Mouse (Mus musculus): ENCODE results near the gene Iqck. TPM values are rescaled to one million over a fixed set of nuclear protein-coding genes. Genes with fewer than 3 reads are reported as not detected.

The Iqck gene
- total RNA-seq, 2 experiments from 2014 or later = 0.57 TPM; not detected in 1

DNA sequence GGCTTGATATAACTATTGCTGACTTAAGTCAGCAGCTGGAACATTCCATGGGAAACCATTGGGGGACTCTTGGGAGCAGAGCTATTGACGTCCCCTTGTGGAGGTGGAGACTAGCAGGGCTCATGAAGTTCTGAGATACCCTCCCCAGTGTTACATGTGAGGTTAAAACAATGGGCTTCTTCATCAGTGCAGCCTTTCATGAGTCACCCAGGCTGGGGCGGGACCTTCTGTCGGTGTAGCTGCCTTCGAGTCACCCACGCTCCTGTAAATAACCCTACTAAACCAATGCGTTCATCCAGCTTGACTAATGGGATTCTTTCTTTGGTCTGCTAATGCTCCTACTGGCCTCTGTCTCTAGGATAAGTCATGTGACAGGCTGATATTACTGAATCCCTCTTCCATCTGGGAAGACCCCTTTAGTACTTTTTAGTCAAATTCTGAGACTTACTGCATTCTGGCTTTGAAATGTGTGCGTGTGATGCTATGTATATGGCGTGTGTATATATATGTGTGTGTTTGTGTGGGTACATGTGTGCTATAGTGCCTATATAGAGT is 53.5 kb downstream of the Iqck start:
- ATAC-seq (replicated peaks; ENCODE audit: poor library complexity, severe bottlenecking) = no peak

DNA sequence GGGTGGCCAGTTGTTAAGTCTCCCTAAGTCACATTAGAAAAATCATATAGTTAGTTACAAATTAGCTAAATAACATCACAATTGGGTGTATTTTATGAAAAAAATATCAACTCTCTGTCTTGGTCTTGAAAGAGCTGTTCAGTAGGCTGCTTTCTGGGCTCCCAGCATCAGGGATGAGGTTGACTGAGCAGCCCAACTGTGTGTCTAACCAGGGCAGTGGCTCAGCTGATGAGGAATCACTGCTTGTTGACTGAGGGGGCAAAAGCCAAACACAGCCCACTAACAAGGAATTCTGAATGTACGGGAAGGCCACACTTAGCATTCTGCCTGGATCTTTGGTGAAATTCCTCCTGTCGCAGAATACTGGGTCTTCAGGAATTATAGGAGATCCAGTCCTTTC is 54.9 kb downstream of the Iqck start:
- ATAC-seq (replicated peaks; ENCODE audit: poor library complexity, severe bottlenecking) = no peak

DNA sequence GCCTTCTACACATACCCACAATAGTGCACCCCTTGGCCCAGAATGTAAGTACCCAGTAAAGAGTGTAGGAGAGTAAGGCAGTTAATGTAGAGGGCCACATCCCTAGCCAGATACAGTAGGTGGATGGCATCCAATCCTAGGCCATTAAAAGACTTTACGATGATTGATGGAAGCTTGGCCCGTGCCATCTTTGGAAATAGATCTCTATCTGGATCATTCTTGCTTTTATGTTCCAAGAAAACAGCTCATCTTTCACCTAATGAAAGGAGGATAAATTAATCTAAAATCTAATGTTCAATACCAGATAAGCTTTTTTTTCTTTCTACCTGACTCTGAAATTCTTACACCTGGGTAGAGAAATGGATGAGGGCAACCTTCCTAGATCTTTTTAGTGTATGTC is 55.6 kb downstream of the Iqck start:
- ATAC-seq (replicated peaks; ENCODE audit: poor library complexity, severe bottlenecking) = no peak

DNA sequence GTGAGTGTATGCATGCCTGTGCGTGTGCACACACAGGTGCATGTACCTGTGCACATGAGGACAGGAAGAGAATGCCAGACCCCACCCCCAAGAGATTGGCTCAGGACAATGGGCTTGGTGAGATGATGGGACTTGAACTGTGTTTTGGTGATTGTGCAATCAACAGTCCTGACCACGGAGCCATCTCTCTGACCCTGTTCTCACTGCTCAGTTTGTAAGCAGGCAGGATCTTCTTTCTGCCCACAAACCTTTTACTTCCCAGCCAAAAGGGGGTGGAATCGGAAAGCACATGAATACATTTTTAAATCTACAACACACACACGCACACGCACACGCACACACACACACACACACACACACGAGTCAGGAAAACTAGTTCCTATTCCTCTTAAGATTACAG is 56.0 kb downstream of the Iqck start:
- ATAC-seq (replicated peaks; ENCODE audit: poor library complexity, severe bottlenecking) = peak; percentile 62

DNA sequence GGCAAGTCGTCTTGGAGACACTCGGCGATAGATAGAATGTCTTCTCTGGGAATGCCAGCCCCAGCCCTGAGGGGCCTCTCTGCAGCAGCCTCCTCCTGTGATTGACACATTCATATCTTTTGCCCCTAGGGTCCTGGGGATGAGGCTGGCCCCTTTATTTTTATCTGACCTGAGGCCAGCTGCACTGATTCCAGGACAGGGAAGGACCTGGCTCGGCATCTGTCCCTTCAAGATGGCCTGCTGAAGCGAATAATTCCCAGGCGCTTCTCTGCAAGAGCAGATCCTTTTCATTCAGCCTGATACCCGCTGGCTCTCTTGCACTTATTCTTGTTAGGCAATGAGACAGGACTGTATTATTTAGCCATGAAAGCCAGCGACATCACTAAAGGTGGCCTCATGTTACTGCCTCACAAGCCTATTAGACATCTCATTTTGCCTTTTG is 56.5 kb downstream of the Iqck start:
- ATAC-seq (replicated peaks; ENCODE audit: poor library complexity, severe bottlenecking) = no peak

DNA sequence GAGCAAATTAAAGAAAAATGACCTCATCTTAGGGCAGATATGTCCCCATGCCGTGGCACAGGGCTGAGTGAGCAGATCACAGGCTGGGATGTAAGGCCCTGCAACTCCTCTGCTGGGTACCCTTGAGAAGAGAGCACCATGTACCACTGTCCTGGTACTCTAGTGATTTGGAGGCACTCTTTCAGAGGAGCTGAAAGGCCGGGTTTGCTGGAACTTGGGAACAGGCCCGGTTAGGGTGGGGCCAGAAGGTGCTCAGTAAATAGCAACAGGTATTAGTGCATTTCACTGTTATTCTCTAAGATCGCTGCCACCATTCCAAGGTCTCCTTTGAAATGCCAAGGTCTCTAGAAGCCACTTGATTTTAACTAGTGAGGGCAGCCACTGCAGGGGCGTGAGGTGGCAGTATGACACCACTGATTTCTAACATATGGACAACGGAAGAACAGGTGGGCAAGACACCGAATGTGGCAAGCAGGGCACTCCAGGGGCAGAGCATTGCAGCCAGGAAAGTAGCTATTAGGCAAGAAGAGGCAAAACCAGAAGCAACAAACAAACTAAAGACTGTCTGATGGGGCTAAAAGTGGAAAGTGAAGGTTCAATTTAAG is 59.1 kb downstream of the Iqck start:
- ATAC-seq (replicated peaks; ENCODE audit: poor library complexity, severe bottlenecking) = no peak

DNA sequence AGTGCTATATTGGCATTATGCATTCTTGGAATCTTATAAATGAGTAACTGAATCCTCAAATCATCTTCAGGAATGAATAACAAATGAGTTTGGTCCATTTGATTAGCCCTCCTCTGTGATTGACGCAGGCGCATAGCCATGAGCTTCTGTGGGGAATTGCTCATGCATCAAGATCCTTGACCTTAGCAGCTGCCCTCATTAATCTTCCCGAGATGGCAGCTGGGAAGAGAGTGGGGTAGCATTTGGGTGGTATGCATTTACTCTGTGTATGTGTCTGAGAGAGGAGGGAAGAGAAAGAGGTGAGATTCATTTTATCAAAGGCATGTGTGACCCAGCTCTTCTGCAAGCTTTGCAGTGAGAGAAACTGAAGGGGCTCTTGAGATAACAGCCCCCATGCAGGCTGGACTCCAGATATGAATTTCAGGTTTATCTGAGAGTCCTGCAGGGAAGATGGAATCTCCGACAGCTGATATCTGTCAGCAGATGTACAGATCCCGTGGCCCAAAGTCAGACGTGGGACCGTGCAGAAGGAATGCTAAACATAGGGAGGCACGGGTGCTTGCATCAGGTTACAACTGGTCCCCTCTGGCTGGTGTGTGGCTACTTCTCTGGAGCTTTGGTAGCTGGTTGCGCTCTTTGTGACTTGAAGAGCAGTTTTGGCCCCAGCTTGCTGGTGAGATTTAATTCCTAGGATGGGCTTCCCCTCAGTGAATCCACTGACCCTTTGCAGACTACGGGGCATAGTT is 63.9 kb downstream of the Iqck start:
- ATAC-seq (replicated peaks; ENCODE audit: poor library complexity, severe bottlenecking) = no peak

DNA sequence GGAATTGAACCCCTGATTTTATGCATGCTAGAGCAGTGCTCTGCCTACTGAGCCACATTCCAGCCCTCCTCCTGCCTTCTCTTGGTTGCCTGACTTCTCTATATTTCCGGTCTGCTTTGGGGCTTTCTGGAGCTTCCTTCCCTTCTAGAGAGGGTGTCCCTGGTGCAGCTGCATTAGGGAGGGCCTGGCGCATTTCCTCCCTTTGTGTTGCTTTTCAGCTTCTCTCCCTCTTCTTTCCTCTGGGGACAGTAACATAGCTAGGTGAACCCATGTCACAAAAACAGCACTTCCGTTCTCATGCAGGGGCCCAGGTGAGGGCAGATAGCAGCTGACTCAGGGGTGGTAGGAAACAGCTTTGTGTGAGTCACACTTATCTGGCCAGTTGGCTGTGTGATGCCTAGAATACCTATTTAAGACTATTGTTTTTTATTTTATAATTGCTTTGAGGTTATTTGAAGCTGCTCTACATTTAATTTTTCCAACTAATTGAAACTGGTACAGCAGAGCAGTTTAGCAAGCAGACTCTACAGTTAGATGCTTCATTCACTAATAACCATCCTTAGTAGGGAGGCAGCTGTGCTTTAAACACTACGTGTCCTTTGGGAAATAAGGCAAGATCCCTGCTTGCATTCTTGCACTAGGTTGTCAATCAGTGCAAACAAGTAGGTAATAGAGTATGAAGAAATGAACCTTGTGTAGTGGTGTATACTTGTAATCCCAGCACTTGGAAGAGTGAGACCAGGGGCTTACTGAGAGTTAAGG is 67.1 kb downstream of the Iqck start:
- ATAC-seq (replicated peaks; ENCODE audit: poor library complexity, severe bottlenecking) = no peak

DNA sequence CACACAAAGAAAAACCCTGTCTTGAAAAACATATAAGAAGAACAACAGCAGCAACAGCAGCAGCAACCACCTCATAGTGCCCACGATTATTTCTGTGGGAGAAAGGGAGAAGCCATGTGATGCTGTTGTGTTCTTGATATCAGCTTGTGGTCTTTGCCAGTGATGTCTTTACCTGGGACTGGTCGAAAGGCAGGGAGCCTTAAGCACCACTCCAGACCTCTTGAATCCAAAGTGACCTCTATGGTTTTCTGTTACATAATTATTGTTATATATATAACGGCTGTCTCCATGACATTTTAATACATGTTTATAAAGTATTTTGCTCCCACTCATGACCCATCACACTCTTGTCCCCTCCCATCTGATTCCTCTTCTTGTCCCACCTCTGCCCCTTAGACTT is 70.0 kb downstream of the Iqck start:
- ATAC-seq (replicated peaks; ENCODE audit: poor library complexity, severe bottlenecking) = no peak

DNA sequence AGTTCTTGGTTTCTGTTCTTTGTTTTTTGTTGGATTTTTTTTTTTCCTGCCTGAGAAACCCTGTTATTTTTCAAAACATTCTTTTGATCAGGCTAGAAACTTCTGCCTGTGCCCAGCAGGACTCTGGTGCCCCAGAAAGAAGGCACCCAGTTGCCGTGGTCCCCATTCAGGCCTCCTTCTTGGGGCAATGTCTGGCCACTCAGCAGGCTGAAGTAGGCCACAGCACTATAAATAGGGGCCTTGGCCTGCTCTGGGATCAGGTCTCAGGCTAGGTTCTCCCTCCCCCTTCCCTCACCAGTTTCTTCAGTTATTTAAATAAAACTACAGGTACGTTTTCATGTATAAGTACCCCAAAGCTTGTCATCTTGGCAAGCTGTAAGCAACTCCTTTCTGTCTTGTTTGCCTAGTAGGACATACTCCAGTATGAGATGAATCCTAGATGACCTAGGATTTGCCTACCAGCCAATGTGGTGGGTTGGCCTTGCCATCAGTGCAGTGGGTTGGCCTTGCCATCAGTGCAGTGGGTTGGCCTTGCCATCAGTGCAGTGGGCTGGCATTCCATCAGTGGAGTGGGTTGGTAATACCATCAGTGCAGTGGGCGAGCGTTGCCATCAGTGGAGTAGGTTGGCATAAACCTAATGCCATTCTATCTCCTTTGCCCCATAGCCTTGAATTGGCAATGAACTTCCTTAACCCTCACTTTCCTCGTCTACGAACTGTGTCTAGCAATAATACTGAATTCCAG is 71.1 kb downstream of the Iqck start:
- no peak for ATAC-seq (replicated peaks; ENCODE audit: poor library complexity, severe bottlenecking)

DNA sequence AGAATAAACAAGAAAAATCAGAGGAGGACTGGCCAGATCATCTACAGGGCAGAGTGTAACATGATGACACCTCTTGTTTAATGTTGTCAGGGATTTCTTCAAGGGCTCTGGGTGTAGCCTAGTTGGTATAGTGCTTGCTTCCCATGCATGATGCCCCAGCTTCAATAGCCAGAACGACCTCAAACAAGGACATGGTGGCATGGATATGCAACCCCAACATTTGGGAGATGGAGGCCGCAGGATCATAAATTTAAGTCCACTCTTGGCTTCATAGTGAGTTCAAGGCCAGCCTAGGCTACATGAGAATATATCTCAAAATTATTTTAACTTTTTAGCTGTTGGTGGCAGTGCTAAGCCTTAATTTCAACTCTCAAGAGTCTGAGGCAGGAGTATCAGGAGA is 71.7 kb downstream of the Iqck start:
- ATAC-seq (replicated peaks; ENCODE audit: poor library complexity, severe bottlenecking) = no peak

DNA sequence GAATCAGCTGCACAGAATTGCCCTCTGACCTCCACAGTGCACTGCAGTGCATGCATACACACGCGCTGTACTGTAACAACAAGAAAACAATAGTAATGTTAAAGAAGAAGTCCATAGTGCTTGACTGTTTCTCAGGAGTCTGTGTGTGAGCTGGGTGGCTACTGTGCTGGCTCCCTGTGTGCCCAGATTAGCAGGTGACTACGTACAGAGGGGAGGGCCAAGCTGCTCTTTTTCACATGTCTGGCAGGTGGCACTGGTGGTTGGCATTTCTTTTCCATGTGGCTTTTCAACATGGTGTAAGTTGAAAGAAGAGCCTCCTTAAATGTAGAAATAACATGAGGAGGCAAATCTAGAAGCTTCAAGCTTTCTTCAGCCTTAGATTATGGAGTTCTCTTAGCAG is 72.8 kb downstream of the Iqck start:
- no peak for ATAC-seq (replicated peaks; ENCODE audit: poor library complexity, severe bottlenecking)

DNA sequence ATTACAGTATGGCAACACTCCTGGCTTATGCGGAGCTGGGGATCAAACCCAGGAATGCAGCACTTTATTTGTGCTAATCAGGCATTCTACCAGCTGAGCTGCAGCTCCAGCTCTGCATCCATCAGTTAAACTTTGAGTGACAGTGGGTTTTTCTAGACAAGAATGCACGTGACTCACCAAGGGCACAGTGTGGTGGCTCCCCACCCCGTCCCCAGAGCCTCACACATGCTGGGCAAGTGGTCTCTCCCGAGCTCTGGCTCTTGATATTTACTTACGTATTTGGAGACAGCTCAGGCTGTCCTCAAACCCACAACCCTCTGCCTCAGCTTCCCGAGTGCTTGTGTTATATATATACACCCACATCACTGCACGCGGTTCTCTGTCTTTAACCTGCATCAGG is 73.4 kb downstream of the Iqck start:
- ATAC-seq (replicated peaks; ENCODE audit: poor library complexity, severe bottlenecking) = no peak

DNA sequence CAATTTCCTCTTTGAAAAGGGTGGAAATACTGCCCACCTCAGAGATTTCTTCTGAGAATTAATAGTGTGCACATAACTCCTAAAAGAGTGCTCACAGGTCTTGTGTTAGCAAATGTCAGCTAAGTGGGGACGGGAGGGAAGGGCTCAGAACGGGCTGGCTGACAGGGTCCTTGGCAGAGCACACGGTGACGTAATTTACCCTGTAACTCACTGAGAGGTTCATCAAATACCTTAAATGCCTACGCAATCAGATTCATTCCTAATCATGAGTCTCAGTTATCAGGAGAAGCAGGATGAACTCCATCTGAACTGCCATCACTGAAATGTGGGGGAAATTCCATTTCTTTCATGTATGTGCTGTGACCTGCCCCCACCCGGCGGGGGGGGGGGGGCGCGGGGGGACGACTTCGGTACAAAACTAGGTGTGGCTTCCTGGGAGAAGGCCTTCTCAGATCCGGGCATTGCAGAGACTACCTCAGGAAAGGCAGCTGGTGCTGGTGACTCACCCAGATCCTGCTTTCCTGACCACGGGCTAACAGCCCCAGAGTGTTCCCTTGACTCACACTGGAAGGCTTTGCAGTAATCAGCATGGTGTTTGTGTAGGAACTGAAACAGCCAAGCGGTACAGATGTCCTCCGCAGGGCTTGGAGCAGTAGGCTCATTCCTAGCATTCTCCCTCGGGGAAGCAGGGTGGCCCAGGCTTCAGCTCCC is 74.2 kb downstream of the Iqck start:
- ATAC-seq (replicated peaks; ENCODE audit: poor library complexity, severe bottlenecking) = peak; percentile 83

DNA sequence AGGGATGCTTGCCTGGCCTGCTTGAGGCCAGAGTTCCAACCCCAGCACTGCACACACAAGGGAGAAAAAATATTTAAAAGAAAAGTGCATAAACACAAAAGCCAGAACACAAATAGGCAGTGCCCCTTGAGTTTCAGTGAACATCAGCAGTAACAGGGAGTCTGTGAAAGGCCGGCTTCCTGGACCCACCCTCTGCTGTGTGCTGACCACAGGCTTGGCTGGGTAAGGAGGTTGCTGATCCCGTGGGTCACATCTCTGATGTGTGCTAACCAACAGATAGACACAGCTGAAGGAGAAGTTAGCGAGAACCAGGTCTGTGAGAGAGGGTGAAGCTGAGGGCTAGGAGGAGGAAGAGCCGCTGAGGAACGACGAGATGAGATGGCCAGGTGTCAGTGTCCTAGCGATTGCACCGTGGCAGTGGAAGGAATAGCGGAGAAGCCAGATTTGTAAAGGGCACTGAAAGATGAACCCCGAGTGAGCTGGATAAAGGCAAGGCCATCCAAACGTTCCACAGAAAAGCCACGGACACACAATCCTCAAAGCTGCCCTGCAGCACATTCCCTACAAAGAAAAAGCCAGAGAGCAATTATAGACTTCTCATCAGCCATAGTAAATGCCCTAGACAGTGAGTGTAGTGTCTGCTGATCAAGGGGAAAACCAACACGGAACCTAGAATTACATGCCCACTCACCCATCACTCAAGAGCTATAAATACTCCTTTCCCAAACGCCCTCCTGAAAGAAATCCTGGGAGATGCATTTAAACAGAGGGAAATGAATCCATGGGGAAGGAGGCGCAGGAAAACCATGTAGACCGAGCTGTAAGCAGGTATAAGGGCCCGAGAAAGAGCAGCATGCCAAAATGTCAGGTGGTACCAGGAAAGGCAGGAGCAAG is 76.2 kb downstream of the Iqck start:
- ATAC-seq (replicated peaks; ENCODE audit: poor library complexity, severe bottlenecking) = no peak

DNA sequence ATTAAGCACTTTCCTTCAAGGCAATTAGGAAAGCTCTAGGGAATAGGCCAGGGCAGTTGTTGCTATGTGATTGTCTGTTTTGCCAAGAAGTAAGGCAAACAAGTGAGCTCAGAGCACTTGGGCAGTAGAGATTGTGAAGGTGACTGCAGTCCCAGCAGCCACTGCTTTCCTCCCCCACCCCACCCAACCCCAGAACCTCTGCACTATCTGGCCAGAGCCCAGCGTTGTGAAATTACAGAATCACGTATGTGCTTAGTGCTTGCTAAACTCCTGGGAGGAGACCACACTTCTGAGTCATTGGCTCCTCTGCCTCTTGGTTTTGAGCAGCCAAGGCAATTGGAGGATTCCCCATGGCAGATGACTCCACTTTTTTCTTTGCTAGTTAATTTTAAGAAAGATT is 79.8 kb downstream of the Iqck start:
- ATAC-seq (replicated peaks; ENCODE audit: poor library complexity, severe bottlenecking) = peak; percentile 94

DNA sequence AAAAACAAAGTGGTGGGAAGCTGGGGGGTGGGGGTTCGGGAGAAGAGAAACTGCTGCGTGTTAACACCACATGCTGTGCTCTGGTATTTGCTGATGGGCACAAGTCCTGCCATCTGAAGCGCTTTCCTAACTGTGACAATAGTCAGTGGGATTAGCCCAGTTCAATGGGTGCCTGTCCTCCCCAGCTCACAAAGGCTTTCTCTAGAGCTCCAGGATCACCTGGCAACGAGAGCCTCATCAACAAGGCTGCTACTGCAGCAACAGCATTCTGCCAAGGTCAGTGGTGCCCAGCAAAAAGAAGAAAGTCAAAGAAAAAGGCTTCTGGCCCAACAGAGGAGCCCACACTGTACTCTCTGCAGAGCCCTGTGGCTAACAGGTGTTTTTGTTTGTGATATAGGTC is 81.3 kb downstream of the Iqck start:
- ATAC-seq (replicated peaks; ENCODE audit: poor library complexity, severe bottlenecking) = no peak

DNA sequence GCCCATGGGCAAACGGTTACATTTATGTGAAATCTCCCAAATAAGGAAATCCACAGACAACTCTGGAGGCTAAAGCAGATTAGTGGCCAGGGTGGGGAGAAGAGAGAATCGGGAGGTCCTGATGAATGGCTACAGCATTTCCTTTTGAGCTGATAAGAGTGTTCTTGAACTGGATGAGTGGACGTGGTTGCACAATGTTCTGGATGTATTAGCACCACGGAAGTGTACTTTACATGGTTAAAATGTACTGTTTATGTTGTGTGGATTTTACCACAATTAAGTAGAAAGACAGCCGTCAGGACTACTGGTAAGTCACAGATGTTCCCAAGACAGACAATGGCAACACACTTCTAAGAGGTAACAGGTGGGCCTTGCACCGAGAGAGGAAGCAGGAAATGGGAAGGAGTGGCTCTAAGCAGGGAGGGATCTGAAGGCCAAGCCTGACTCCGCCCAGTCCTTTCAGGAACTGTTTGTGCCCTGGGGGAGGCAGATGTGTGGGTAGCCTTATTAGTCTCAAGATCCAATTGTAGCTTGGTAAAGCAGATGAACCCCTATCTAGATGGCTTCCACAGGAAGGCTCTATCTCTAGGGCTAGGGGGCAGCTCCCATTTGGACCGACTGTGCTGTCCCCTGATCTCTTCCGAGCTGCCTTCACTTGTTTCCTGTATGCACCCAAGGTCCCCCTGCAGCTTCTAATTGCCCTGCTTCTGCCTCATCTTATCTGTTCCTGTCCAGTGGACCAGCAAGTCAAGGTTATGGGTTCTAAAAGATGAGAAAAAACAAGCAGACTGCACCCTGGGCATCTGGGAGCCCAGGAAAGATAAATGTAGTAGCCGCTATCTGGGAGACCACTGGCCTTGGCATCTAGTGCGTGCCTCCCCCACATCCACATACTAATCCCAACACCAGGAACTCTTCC is 82.2 kb downstream of the Iqck start:
- peak; percentile 47 for ATAC-seq (replicated peaks; ENCODE audit: poor library complexity, severe bottlenecking)

All from granulocyte monocyte progenitor cell, adult 5-6 weeks (primary cell).